10 mouse cellular contexts compared by ENCODE assay signal in the genomic region with DNA sequence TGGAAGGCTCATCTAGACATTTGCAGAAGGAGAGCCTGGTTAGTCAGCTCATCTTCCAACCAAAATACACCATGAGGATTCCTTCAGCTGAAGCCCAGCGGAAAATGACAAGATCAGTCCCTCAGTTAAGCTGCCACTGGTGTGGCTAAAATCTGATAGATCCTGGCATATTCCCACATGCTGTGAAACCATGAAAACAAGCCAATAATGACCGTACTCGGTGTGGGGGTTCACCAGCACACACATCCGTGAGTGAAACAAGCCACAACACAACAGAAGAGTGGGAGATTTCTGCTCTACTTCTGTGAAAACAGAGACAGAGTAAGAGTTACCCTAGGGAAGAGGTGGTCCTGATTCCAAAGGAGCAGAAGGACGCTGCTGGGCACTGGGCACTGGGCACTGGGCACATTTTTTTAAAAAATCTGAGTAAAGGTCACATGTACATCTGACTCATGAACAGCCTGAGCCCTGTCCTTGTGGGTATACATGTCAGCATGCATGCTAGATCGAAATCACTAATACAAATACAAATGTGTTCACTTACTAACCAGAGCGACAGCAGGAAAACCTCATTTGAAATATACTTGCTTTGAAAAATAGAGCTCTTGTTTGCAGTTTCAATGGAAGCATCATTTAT.
DNase-seq lines count a peak whose midpoint lies in the region.
"Had no signal": no experiment of that assay in that cellular context is flagged by ENCODE, and none has a peak within 500 bp of the region (broad histone marks: within the 10 kb centered on the region; RNA-seq: fewer than 3 reads in every experiment).

No protein-coding gene starts in this region.

- DNase-seq in heart, adult 11 months: peak; percentile 53
- DNase-seq in heart, adult 9 months (ENCODE audit: low spot score in 2 of 2): no peak
- DNase-seq in 3134 (ENCODE audit: extremely low read depth, insufficient read length, low spot score): peak; percentile 49
- peak; percentile 68 for DNase-seq in brain, adult 2 months (ENCODE audit: low read depth, low spot score)
- DNase-seq in cerebellum, postnatal 25 days: peak; percentile 65 to 66
- no peak for DNase-seq in urinary bladder, adult 18-20 months (ENCODE audit: low spot score in 2 of 2)
- no peak for DNase-seq in frontal cortex, postnatal 36 days (ENCODE audit: low spot score in 2 of 2)
- DNase-seq: heart, postnatal 36 days; liver, embryonic 13.5 days; thymus, adult 18-20 months had no signal

Comparison
In these comparisons a context has a peak if more than half of its experiments do, and no peak if none do; other contexts are left out.
1. DNase-seq: peak in heart, adult 11 months (single experiment), 3134 (single experiment), brain, adult 2 months (single experiment) and cerebellum, postnatal 25 days (2 of 2); none in heart, adult 9 months (0 of 2), urinary bladder, adult 18-20 months (0 of 2) and frontal cortex, postnatal 36 days (0 of 2).